Mouse (Mus musculus): ENCODE measurements around the gene Mup18.
"Not testable (repeated sequence)": the region's sequence is repeated elsewhere in the genome, so short reads cannot be mapped to it uniquely, and the experiment has no call there.

Gene Mup18

DNA sequence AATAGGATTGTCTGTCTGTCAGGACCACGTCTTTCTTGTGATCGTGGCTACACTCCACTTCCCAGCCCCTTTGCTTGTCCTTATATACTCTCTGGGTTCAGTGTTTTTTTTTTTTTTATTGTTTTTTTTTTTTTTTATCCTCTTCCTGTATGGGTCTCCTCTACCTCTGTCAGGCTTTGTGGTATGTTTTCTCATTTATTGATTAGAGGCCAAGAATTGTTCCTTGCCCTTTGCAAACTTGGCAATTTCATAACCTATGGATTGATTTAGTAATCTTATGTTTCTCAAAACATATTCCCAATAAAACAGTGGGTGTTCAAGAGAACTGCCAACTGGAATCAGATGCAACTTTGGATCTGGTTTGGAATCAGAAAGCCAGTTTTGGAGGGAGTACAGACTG lies at the start of gene Mup18:
Gene Mup18 (minus strand): TSS at position 101 of the 400 bp plus-strand sequence.
- not testable (repeated sequence) for H3K27me3 ChIP-seq (ENCODE audit: insufficient read depth, low read length); H3K36me3 ChIP-seq (ENCODE audit: insufficient read depth, low read length); H3K9me3 ChIP-seq (ENCODE audit: low read length); H3K4me1 ChIP-seq (replicated peaks; ENCODE audit: low read depth, low read length); H3K4me3 ChIP-seq (replicated peaks; ENCODE audit: low read length)

- H3K36me3 ChIP-seq (ENCODE audit: insufficient read depth, low read length); H3K27me3 ChIP-seq (ENCODE audit: insufficient read depth, low read length); H3K4me1 ChIP-seq (replicated peaks; ENCODE audit: low read depth, low read length); H3K4me3 ChIP-seq (replicated peaks; ENCODE audit: low read length): not testable (repeated sequence)
- H3K9me3 ChIP-seq (ENCODE audit: low read length), result peaks cover 26% of the 10 kb centered on the region
These were observed 40.4 kb upstream of the Mup18 start for GRCm38 (mm10) chr4:61714296-61714695.
